Mouse (Mus musculus): ENCODE data around the gene Coq8a.

The Coq8a gene

GRCm38 (mm10) chr1:180175635-180176034 lies 23.8 kb downstream of the Coq8a start:
- DNase-seq (ENCODE audit: extremely low spot score, low spot score): no peak

GRCm38 (mm10) chr1:180175167-180175566 lies 24.2 kb downstream of the Coq8a start:
- peak; percentile 25 for DNase-seq (ENCODE audit: extremely low spot score, low spot score)

GRCm38 (mm10) chr1:180174718-180175117 lies 24.7 kb downstream of the Coq8a start:
- DNase-seq (ENCODE audit: extremely low spot score, low spot score): no peak

DNA sequence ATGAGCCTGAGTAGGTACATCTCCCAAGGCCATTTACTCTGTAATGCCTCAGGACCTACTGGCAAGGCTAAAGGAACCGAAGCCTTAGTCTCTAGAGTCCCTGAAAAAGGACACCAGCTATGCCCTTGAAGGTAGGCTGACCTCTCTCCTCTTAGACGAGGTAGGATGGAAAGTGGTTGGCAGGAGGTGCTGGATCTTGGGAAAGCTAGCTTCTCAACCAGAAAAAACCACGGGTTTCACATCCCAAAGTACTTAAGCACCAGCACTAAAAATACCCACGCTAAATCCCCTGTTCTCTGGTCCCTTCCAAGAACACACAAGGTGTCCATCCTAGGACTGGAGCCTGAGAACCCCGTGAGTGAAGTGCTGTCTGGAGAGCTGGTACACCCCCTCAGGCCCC lies 26.4 kb downstream of the Coq8a start:
- no peak for DNase-seq (ENCODE audit: extremely low spot score, low spot score)

- DNase-seq (ENCODE audit: extremely low spot score, low spot score): no peak
These were observed 26.8 kb downstream of the Coq8a start for GRCm38 (mm10) chr1:180172600-180172999.

DNA sequence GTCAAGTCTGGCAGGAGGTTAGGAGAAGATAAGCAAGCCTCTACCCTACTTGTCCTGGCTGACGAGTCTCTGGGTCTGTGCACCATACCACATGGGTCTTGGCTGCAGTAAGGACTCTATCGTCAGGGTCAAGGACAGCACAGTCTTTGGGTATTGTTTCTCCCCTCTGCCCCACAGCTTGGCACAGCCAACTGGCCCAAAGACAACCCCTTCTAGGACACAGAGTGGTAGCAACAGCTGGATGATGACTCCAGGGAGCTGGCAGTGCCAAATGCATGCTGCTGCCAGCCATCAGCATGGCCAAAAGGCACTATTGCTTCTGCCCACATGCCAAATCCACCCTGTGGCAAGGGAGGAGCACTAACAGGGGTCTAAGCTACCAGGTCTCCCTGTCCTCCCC lies 27.5 kb downstream of the Coq8a start:
- no peak for DNase-seq (ENCODE audit: extremely low spot score, low spot score)

- no peak for DNase-seq (ENCODE audit: extremely low spot score, low spot score)
These were observed 29.3 kb downstream of the Coq8a start for GRCm38 (mm10) chr1:180170071-180170470.

DNA sequence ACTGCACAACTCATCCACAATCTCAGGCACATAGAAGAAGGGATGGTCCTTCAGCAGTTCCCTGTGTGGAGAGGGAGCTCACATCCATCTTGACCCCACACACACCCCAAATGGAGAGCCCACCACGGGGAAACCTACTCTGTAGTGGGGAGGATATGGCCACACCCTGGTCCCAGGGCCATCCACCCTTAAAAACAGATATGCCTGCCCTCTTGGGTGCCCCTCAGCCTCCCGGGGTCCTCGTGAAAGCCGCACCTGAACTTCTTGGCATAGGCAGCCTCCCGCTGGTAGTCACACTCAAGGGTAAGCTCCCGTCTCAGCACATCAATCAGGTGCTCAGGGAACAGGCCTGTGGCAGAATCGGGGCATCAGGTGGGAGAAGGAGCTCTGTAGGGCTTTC lies 30.2 kb downstream of the Coq8a start:
- DNase-seq (ENCODE audit: extremely low spot score, low spot score): no peak

DNA sequence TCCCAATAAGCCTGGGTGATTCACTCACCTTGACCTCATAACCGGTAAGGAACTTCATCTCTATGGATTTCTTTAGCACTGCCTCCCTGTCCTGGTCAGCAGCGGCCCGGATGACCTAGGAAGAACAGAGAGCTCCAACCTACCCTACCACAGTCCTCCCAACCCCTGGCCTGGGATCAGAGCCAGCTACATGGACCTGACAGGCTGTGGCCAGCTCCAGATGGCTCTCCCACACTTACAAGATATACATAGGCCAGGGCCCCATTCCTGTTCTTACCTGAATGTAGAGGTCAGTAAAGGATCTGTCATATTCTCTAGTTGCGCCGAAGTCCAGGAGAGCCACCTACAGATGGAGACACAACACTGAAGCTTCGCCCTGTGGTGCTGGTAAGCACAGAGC lies 31.1 kb downstream of the Coq8a start:
- no peak for DNase-seq (ENCODE audit: extremely low spot score, low spot score)

DNA sequence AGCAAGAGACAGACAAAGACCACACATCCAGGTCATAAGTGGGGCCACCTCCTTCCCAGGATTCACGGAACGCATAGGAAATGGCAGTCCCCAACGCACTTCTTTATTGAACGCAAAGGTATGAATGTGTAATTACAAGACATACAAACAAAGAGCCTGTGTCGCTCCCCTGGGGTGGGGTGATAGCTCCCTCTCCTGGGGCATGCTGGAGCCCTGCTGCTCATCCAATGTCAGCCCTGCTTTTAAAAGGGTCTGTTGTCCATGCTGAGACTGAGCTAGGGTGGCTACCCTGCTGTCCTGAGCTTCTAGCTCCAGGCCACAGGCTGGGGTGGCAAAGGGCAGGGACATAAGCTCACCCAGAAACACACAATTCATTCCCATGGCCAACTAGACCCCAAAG lies 32.9 kb downstream of the Coq8a start:
- no peak for DNase-seq (ENCODE audit: extremely low spot score, low spot score)

- no peak for DNase-seq (ENCODE audit: extremely low spot score, low spot score)
These were observed 36.4 kb downstream of the Coq8a start for GRCm38 (mm10) chr1:180162986-180163385.

- no peak for DNase-seq (ENCODE audit: extremely low spot score, low spot score)
These were observed 37.6 kb downstream of the Coq8a start for GRCm38 (mm10) chr1:180161566-180162355.

DNA sequence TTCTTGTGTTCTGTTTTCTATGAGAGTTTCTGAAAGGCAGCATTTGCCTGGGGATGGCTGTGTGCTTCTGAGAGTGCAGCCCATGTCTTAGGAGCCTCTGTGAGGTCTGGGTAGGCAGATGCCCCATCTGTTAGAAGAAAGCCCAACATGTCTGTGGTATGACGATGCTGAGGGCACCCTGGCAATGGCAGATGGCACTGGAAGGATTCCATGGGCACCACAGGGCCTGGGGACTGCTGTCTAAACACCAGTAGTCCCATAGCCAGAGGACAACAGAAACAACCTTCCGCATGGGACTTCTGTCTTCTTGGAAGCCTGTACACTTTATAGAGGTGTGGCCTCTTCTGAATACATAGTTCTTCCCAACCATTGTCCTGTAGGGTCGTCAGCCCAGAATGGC lies 38.2 kb downstream of the Coq8a start:
- no peak for DNase-seq (ENCODE audit: extremely low spot score, low spot score)

DNA sequence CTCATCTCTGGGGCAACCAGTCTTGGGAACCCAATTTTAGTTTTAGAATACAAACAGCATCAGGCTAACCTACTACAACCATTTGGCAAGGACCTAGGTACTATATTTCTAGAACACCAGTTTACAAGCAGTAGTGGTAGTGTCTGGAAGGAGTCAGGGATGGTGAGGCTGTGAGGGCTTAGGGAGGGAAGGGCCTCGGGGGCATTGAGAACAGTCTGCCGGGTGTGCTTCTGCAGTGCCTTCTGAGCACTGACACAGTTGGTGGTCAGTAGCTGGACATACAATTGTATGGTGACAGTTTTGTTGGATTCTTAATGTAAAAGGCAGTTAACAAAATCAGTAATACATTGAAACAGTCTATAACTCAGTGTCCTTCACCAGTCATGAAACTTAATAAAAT lies 38.9 kb downstream of the Coq8a start:
- no peak for DNase-seq (ENCODE audit: extremely low spot score, low spot score)

DNA sequence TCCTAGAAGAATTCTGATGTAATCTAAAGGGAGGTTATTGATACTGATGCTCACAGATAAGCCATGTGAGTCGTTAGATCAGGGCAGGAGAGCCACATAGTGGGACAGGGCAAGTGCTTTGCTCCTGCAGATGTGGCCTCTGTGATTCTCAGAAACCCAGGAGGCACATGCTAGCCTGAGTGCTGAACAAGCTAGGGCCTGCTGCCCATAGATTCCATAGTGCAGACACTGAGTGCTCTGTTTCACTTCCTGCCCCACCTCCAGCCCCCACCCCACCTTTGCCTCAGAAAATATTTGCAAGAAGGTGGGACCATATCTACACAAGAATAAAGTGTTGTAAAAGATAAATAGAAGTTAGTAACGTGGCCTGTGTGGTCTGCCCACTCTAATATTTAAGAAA lies 40.8 kb downstream of the Coq8a start:
- DNase-seq (ENCODE audit: extremely low spot score, low spot score): no peak

DNA sequence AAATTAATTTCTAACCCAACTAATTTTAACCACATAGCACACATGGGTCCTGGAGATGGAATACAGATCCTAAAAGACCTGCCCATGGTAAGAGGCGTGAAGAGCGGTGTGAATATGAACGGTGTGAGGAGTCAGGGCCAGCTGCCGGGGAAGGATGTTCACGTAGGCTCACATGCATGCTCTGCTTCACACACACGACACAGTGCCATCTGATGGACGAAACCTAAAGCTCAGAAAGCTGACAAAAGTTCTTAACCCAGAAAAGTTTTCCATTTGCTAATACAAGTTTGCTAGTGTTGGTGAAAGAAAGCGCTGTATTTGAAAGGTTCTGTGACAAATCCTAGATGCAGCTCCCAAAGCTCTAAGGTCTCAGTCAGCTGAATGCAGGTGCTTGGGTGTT lies 48.2 kb downstream of the Coq8a start:
- no peak for DNase-seq (ENCODE audit: extremely low spot score, low spot score)

DNA sequence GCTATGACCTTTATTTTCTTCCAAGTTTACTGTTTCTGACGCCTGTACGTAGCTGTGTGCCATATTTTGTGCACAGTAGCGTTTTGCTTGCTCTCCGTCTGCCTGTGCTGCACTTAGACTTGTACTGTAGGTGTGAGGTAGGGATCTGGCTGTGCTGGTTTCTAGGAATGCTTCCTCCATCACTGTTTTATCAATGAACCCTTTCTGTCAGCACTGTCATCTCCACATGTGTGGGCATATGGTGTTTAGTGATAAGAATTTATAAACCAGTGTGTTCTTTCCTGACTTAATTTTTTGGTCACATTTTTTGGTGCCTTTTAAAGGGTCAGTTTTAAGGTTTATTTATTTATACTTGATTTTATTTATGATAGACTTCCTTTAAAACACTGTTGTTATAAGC lies 50.8 kb downstream of the Coq8a start:
- DNase-seq (ENCODE audit: extremely low spot score, low spot score): no peak

GRCm38 (mm10) chr1:180148036-180148435 lies 51.4 kb downstream of the Coq8a start:
- DNase-seq (ENCODE audit: extremely low spot score, low spot score): no peak

DNA sequence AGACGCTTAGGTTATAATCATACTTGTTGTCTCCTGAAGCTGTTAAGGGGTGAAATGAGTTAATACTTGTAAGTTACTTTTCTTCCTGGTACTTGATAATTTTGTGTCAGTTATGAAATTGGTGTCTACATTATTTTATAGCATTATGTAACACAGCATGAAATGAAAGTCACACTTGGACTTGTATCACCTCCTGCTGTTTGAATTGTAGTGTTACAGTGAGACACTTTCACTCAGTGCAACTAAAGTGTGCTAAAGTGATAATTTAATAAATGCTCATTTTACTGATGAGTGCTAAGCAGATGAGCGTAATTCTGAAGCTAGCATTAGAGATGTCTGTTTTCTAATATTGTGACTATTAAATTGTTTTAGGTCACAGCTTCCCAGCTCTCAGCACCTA lies 58.4 kb downstream of the Coq8a start:
- no peak for DNase-seq (ENCODE audit: extremely low spot score, low spot score)

DNA sequence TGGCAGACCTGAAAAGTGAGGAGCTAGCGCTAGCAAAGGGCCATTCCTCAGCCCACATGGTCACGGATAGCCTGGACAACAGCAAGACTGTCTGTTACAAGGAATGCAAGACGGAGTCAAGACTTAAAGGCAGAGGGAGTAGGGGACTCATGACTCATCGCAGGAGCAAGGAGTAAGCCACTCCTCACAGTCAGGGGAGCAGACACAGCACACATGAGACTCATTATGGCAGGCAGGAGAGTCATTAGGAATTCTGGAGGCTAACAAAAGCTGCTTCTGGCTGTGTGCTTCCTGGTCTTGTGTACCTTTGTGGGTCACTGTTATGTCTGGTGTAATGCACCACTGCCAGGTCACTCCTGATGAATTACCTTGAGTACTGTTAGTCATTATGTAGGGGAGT lies 60.2 kb downstream of the Coq8a start:
- DNase-seq (ENCODE audit: extremely low spot score, low spot score): no peak

DNA sequence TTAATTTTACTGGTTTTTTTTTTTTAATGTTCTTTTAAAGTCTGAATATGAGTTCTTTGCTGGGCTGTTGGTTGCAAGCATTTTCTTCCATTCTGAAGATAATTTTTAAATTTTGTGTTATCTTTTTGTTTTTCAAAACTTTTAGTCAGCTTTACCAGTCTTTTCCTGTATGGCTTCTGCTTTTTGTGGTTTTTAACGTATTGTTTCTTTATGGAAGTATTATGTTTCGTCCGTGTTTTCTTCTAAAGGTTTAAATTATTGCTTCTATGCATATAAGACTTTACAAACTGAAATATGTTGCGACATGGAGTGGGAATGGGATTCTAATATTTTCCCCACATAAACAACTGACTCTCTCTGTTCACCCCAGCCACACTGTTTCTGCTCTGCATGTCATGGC lies 67.2 kb downstream of the Coq8a start:
- DNase-seq (ENCODE audit: extremely low spot score, low spot score): no peak

DNA sequence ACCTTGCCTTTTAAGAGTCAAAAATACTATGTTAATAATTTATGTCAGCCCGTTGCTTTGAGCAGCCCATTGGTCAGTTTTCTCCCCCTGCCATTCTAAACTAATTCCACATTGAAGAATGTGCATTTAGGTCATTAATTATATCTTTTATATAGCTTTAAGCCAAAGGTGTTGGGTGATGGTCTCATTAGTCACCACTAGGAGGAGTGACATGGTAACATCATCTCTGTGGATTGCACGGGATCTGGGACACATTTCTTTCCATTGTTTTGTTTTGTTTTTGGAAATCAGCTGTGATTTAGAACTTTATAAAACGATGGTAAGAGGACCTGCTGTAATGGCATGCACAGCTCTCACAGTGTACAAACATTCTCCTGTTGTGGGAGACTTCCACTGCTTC lies 68.0 kb downstream of the Coq8a start:
- no peak for DNase-seq (ENCODE audit: extremely low spot score, low spot score)

DNA sequence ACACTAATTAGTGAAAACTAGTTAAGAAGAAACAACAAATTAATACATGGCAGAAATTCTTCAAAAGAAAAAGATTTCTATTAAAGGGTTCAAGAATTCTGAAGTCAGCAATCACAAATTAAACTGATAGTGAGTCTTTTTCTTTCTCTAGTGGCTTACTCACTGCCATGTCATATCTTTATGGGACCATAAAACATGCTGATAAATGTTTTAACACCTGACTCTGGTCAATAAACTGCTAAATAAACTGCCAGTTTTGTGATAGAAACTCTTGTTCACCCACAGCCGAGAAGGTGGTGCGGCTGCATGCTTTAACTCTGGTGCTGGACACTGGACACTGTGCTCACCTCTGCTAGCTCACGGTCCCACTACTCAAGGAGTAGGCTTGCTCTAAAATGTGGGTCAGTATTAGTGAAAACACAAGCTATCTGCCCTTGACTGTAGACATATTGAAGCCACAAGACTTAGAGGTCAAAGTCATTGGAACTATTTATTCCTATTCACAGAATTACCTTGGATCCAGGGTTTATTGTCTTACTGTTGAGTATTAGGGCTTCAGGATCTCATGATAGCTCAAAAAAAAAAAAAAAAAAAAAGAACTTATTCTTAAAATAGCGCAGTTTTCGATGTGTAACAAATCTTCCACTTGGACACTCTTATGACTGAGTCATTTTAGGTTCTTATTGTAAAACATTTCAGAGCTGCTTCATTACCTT lies 71.2 kb downstream of the Coq8a start:
- DNase-seq (ENCODE audit: extremely low spot score, low spot score): no peak

All from neural tube, embryonic 10.5 days (tissue).